Mouse (Mus musculus) lung, embryonic 14.5 days (tissue): Measurements from ENCODE around the gene Mdh2. TPM values are rescaled to one million over a fixed set of nuclear protein-coding genes. Genes with fewer than 3 reads are reported as not detected.

ENCODE experiments used
- ATAC-seq: fragments of 200-750 bp; cut with Nextera tagmentation; 2 replicates; pipeline ENCODE4 v1.8.0; 2017; ENCODE audit warnings: mild to moderate bottlenecking, moderate TSS enrichment, moderate library complexity; ENCODE audit not compliant: insufficient read depth
- DNase-seq: peaks from one replicate; pipeline ENCODE4 v3.0.0-alpha.2; 2015
- H3K27ac ChIP-seq: fragments of 300-500 bp; sonication (generic); 2 replicates; pipeline ENCODE4 v1.5.1; 2014; ENCODE audit warnings: low read depth, mild to moderate bottlenecking, moderate library complexity
- H3K27me3 ChIP-seq: fragments of 300-500 bp; sonication (generic); 2 replicates; pipeline ENCODE4 v1.6.1; 2014; ENCODE audit warnings: low read length, control low read depth; ENCODE audit not compliant: insufficient read depth
- H3K36me3 ChIP-seq: fragments of 300-500 bp; sonication (generic); 2 replicates; pipeline ENCODE4 v1.6.1; 2014; ENCODE audit warnings: control low read depth; ENCODE audit not compliant: insufficient read depth
- H3K4me1 ChIP-seq: fragments of 300-500 bp; sonication (generic); 2 replicates; pipeline ENCODE4 v1.6.1; 2014; ENCODE audit warnings: antibody characterized with exemption, control low read depth; ENCODE audit not compliant: insufficient read depth
- H3K4me2 ChIP-seq: fragments of 300-500 bp; sonication (generic); 2 replicates; pipeline ENCODE4 v1.6.1; 2014; ENCODE audit warnings: mild to moderate bottlenecking
- H3K4me3 ChIP-seq: fragments of 300-500 bp; sonication (generic); 2 replicates; pipeline ENCODE4 v1.5.1; 2014; ENCODE audit warnings: low read depth, low read length
- H3K9ac ChIP-seq: fragments of 300-500 bp; sonication (generic); 2 replicates; pipeline ENCODE4 v1.6.1; 2014
- H3K9me3 ChIP-seq: fragments of 300-500 bp; sonication (generic); 2 replicates; pipeline ENCODE4 v1.6.1; 2016; ENCODE audit warnings: low read depth, low read length, control low read depth
- CTCF ChIP-seq: IDR thresholded peaks from 2 replicates; pipeline ENCODE4 v1.5.1; 2016; ENCODE audit warnings: antibody characterized with exemption, low read depth
- whole genome bisulfite sequencing: fragments of 180-500 bp; shearing (Covaris S2); extraction: QIAGEN DNeasy Blood & Tissue Kit; methylation state at CpG from one replicate; pipeline ENCODE4 v1.1.7; 2014; 5-methylcytosine and 5-hydroxymethylcytosine counted together
- polyA plus RNA-seq: library from polyadenylated mRNA; unstranded; fragments of >200 nt; fragmentation: Nextera tagmentation; extraction: Ambion mirVana; gene quantifications from 2 replicates; pipeline ENCODE4 v1.2.1, GENCODE M21; 2014

Mdh2 gene
- polyA plus RNA-seq, 1 experiment from 2014 or later = 464 TPM

DNA sequence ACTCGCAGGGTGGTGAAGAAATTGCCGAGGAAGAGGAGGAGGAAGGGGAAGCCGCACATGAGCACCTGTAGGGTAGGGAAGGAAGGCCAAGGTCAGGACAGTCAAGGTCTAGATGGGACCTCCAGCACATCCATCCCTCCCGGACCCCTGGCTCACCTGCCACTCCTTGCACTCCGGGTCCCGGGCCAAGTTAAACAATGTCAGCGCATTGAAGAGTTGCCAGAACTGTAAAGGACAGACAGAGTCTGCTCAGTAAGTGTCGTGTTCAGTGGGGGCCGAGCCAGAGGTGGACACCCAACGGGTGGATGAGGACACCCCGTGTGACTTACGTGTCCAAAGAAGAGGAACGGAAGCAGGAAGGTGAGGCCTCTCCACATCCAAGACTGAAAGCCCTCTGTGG is 42.5 kb upstream of the Mdh2 start:
- Histone ChIP-seq H3K4me1 (no peaks in the 10 kb centered on the region), H3K27ac (no peak overlapping the region), H3K27me3 (no peaks in the 10 kb centered on the region), H3K9me3 (no peaks in the 10 kb centered on the region), H3K4me3 (no peak overlapping the region), H3K4me2 (no peak overlapping the region), H3K36me3 (peaks cover 71% of the 10 kb centered on the region), H3K9ac (no peak overlapping the region)
- WGBS = 84% methylated on average over 13 of the region's 13 CpGs
- ATAC-seq (no peak), DNase-seq (no peak)
- no peak for TF ChIP-seq CTCF

DNA sequence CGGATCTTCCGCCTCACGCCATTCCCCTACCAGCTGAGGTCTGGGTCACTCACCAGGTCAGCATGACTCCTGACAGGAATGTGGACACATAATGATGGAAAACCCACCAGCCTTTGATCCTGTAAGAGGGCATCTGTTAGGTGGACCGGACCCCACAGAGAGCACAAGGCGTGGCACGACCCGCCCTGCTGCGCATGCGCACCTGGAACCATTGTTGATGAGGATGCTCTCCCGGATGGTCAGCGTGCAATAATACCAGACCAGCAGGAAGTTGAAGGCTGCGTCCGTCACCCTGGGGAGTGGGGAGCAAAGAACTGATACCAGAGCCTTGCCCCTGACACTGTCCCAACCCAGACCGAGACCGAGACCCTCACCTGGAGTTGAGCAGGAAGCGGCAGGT is 41.7 kb upstream of the Mdh2 start:
- 83% methylated on average over 16 of the region's 16 CpGs for WGBS
- H3K36me3 ChIP-seq = peaks cover 68% of the 10 kb centered on the region

DNA sequence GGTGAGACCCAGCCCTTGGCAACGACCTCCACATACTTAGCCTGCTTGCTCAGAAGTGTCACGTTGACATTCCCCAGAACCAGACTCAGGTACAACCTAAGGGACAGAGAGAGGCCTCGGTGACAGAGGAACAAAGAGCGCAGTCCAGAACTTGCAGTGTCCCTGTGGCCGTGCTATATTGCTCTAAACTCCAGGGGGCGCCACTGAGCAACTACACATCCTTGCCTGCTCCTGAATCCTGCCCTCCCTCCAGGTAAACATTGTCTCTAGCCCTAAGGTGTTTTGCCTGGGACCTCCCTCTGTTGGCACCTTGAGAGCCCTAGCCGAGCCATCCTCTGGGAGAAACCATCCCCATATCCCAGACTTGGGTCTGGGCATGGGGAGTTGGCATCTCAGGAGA is 41.1 kb upstream of the Mdh2 start:
- peak; percentile 62 for TF ChIP-seq CTCF
- Histone ChIP-seq H3K9ac (no peak overlapping the region), H3K27me3 (no peaks in the 10 kb centered on the region), H3K4me3 (no peak overlapping the region), H3K36me3 (peaks cover 66% of the 10 kb centered on the region), H3K27ac (no peak overlapping the region), H3K4me2 (no peak overlapping the region), H3K9me3 (no peaks in the 10 kb centered on the region), H3K4me1 (no peaks in the 10 kb centered on the region)
- DNase-seq = no peak
- 79% methylated on average over 7 of the region's 7 CpGs for WGBS
- ATAC-seq = no peak

More for the DNA sequence above, 41.7 kb upstream of the Mdh2 start:
- H3K4me2 ChIP-seq = no peak overlapping the region
- H3K9ac ChIP-seq = no peak overlapping the region
- no peak for TF ChIP-seq CTCF
- DNase-seq (no peak), ATAC-seq (no peak)
- H3K4me3 ChIP-seq = no peak overlapping the region
- no peaks in the 10 kb centered on the region for H3K4me1 ChIP-seq
- no peak overlapping the region for H3K27ac ChIP-seq
- H3K27me3 ChIP-seq = no peaks in the 10 kb centered on the region
- H3K9me3 ChIP-seq = no peaks in the 10 kb centered on the region

DNA sequence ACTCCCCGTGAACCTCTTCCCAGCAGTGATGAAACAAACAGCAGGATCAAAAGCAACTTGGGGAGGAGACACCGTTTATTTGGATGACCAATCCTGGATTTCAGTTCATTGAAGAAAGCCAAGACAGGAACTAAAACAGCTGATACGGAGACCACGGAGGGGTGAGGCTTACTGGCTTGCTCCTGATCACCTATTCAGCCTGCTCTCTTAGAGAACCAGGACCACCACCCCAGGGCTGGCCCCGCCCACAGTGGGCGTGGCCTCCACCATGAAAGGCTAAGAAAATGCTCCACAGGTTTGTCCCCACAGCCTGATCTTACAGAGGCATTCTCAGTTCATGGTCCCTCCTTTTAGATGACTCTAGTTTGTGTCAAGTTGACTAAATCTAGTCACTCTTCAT is 40.0 kb upstream of the Mdh2 start:
- H3K4me1 ChIP-seq = no peaks in the 10 kb centered on the region
- TF ChIP-seq CTCF = no peak
- H3K4me2 ChIP-seq = no peak overlapping the region
- H3K9ac ChIP-seq = no peak overlapping the region
- no peaks in the 10 kb centered on the region for H3K9me3 ChIP-seq
- H3K27ac ChIP-seq = no peak overlapping the region
- H3K36me3 ChIP-seq = peaks cover 55% of the 10 kb centered on the region
- DNase-seq (peak; percentile 24), ATAC-seq (no peak)
- H3K4me3 ChIP-seq = no peak overlapping the region
- 13% methylated on average over 6 of the region's 6 CpGs for WGBS
- H3K27me3 ChIP-seq = no peaks in the 10 kb centered on the region

DNA sequence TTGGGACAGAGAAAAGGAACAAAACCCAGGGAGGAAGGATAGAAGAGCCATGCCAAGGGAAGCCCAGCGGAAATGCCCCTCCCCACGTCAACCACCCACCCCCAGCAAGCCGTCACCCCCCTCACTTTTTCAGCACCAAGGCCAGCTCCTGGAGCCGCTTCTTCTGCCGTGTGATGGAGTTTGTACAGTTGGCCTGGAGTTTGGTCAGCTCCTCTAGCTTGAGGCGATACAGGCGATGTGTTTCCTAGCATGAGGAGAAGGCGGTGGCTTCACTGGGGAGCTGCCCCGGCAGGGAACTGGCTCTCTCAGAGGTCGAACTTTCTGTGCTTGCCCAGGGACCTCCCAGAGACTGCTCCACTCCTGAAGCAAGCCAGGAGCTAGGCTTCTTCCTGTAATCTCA is 36.1 kb upstream of the Mdh2 start:
- Histone ChIP-seq H3K9ac (no peak overlapping the region), H3K4me2 (no peak overlapping the region), H3K36me3 (peaks cover 18% of the 10 kb centered on the region; the same call in 1 of the 2 replicates), H3K27me3 (no peaks in the 10 kb centered on the region), H3K9me3 (no peaks in the 10 kb centered on the region), H3K4me1 (no peaks in the 10 kb centered on the region), H3K4me3 (no peak overlapping the region), H3K27ac (no peak overlapping the region)
- DNase-seq (peak; percentile 56), ATAC-seq (no peak)
- 53% methylated on average over 10 of the region's 10 CpGs for WGBS
- TF ChIP-seq CTCF = no peak

DNA sequence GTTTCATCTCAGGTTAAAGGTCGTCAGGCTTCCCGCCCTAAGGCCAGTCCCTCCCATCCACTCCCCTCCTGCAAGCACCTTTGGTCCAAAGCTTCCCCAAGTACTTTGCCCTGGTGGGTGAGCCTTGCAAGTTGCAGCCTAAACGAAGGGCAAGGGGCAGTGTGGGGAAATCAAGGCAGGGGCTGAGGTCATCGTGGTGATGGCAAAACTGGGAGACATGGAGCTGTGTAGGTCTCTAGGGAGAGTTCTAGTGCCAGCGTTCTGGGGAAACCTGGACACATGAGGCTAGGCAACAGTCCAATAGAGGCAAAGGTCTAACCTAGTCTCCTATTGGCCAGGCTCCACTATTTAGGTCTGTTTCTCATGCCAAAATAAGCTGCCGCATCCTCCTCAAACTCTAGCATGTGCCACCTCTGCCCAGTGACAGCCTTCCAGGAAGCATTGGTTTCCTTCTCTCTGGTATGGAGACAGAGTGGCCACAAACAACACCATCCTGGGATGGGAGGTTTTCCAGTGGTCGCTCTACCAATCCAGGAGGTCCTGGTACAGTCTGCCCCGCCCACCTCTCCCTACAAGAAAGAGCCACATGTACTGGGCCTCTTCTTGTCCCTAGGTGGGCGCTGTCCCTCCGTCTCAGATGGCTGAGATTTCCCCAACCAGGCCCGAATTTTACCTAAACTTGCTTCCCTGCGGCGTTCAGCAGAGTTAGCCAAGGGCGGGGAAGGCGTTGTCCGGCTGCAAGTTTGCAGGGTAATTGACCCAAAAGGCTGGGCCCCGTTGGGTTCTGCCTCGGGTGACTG is 35.1 kb upstream of the Mdh2 start:
- Histone ChIP-seq H3K4me2 (peak overlapping the region; percentile 93), H3K9me3 (no peaks in the 10 kb centered on the region), H3K36me3 (peaks cover 9% of the 10 kb centered on the region; the same call in 1 of the 2 replicates), H3K4me1 (no peaks in the 10 kb centered on the region), H3K27ac (no peak overlapping the region), H3K27me3 (no peaks in the 10 kb centered on the region), H3K9ac (peak overlapping the region; percentile 75), H3K4me3 (peak overlapping the region; percentile 81)
- no peak for TF ChIP-seq CTCF
- ATAC-seq (peak; percentile 55), DNase-seq (peak; percentile 67)
- WGBS = 20% methylated on average over 18 of the region's 18 CpGs

DNA sequence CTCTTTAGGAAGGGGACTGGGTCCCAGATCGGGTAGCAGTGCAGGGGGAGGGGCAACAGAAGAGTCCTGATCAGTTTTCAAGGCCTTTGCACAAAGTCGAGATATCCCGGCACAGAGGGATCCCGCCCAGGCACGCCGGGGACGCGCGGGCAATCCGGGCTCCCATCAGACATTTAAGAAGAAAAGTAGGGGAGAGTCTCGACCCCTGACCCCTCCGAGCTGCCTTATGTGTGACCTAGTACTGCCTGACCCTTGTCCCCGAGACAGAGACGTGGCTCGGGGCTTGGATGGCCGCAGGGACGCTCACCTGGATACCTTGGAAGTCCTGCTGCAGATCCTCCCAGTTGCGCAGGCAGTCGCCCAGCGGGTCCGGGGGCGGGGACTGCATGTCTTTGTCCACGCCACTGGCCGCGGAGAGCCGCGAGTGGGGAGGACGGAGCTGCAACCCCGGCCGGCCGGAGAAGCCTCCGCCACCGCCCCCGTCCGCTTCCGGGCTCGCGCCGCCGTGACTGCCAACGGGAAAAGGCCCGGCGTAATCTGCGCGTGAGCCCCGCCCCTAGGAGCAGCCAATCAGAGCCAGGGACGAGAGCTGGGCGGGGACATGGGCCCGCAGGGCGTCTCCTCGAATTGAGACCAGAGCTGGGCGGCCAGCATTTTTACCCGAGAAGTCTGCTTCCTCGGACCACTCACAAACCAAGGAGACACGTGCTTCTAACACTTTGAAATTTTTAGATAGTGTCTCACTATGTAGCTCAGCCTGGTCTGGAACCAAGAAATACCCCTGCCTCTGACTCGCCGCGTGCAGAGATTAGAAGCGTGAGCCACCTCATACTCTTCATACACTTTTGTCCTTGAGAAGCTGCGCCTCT is 34.3 kb upstream of the Mdh2 start, which contains the start of gene Tmem120a:
Tmem120a (minus strand) TSS at position 708 of the 869 bp plus-strand sequence.
- Histone ChIP-seq H3K9ac (peak within 1 kb of the TSS; percentile 75), H3K27ac (peak within 1 kb of the TSS; percentile 36; the same call in 1 of the 2 replicates), H3K36me3 (peaks cover 9% of the 10 kb centered on the region; the same call in 1 of the 2 replicates), H3K4me2 (peak within 1 kb of the TSS; percentile 93), H3K4me1 (no peaks in the 10 kb centered on the region), H3K9me3 (no peaks in the 10 kb centered on the region), H3K27me3 (no peaks in the 10 kb centered on the region), H3K4me3 (peak within 1 kb of the TSS; percentile 81)
- under 1% methylated on average over 60 of the region's 60 CpGs for WGBS
- no peak for TF ChIP-seq CTCF
- ATAC-seq (peak; percentile 97), DNase-seq (peak; percentile 98)
